Mouse (Mus musculus) heart, embryonic 15.5 days (tissue): ENCODE results near the gene Matn4. TPM values are rescaled to one million over a fixed set of nuclear protein-coding genes. Genes with fewer than 3 reads are reported as not detected.

Source experiments
- ATAC-seq: fragments of 200-750 bp; cut with Nextera tagmentation; replicated peaks from 2 replicates; pipeline ENCODE4 v1.8.0; 2017; ENCODE audit warnings: low read depth, moderate TSS enrichment; ENCODE audit not compliant: insufficient number of reproducible peaks, insufficient read depth, low FRiP score
- H3K27ac ChIP-seq: fragments of 300-500 bp; sonication (generic); 2 replicates; pipeline ENCODE4 v1.5.1; 2015; ENCODE audit warnings: mild to moderate bottlenecking, inconsistent platforms
- H3K27me3 ChIP-seq: fragments of 300-500 bp; sonication (generic); 2 replicates; pipeline ENCODE4 v1.6.1; 2015; ENCODE audit warnings: inconsistent platforms
- H3K36me3 ChIP-seq: fragments of 300-500 bp; sonication (generic); 2 replicates; pipeline ENCODE4 v1.6.1; 2015; ENCODE audit warnings: mild to moderate bottlenecking, inconsistent platforms
- H3K4me1 ChIP-seq: fragments of 300-500 bp; sonication (generic); replicated peaks from 2 replicates; pipeline ENCODE4 v1.6.1; 2015; ENCODE audit warnings: inconsistent platforms
- H3K4me2 ChIP-seq: fragments of 300-500 bp; sonication (generic); 2 replicates; pipeline ENCODE4 v1.6.1; 2015; ENCODE audit warnings: inconsistent platforms, mild to moderate bottlenecking, moderate library complexity
- H3K4me3 ChIP-seq: fragments of 300-500 bp; sonication (generic); 2 replicates; pipeline ENCODE4 v1.5.1; 2015; ENCODE audit warnings: mild to moderate bottlenecking, inconsistent platforms
- H3K9ac ChIP-seq: fragments of 300-500 bp; sonication (generic); 2 replicates; pipeline ENCODE4 v1.6.1; 2015; ENCODE audit warnings: mild to moderate bottlenecking, inconsistent platforms
- H3K9me3 ChIP-seq: fragments of 300-500 bp; sonication (generic); replicated peaks from 2 replicates; pipeline ENCODE4 v1.6.1; 2016; ENCODE audit warnings: inconsistent platforms
- WGBS: fragments of 180-500 bp; shearing (Covaris S2); methylation state at CpG from one replicate; pipeline ENCODE4 v1.1.7; 2015; ENCODE audit warnings: mixed read lengths; 5-methylcytosine and 5-hydroxymethylcytosine counted together
- polyA plus RNA-seq: library from polyadenylated mRNA; unstranded; fragments of >200 nt; fragmentation: Nextera tagmentation; extraction: Ambion mirVana; gene quantifications from 2 replicates; pipeline ENCODE4 v1.2.1, GENCODE M21; 2015

Gene Matn4
- polyA plus RNA-seq, 1 experiment from 2014 or later = 8.4 TPM

DNA sequence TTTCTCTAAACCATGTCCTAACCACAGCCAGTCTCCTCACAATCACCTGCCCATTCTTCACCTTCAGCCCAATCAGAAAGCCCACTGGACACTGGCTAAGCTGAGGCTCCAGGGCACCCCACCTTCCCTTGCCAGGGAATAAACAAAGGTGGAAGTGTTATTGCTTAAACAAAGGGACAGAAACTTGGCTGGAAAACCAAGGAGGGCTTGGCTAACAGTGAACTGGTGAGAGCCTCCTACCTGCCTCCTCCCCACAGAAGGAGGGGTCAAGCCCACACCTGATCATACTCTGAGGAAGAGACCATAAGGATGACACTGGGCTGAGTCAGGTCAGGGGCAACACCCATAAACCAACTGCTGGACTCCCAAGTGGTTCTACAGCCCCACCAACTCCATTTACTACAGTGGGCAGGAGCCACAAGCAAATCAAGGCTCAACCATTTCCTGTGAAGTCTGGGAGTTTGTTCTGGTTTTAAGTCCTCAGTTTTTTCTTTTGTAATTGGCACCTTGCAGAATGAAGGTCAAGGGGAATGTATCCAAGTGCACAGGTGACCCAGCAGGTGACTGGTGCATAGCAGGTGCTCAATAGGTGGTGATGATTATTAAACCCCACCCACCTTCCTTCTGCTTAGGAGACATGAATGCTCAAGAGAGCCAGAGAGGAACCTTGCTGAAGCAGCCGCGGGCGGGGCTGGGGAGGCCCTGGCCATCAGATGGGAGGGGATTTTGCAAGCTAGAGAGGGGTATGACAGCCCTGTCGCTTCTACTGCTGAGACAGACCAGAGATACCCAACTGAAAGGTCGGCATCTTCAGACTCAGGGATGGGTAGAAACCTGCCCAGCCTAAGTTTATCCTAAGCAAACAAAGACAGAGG, 30.5 kb upstream of the Matn4 start:
- Histone ChIP-seq H3K4me1 (peaks cover 77% of the 10 kb centered on the region), H3K4me3 (no peak overlapping the region), H3K9ac (no peak overlapping the region), H3K36me3 (no peaks in the 10 kb centered on the region), H3K9me3 (no peaks in the 10 kb centered on the region), H3K4me2 (no peak overlapping the region), H3K27ac (no peak overlapping the region), H3K27me3 (no peaks in the 10 kb centered on the region)
- ATAC-seq = no peak
- WGBS = 46% methylated on average over 5 of the region's 5 CpGs

DNA sequence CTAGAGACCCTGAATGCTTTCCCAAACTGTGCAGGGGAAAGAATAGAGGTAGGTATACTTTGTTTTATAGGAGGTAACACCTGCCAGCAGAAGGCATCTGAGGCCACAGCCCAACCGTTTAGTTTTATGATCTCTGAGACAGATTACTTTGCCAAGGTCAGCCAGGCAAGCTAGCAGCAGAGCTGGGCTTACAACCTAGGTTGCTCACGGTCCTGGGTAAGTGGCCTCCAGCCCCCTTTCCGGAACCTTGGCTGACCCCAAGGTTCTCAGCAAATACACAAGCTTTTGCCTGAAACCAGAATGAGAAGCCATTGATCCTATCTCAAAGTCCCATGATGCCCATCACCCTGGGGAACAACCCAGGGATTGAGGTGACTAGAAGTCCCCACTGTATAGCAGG, 29.7 kb upstream of the Matn4 start:
- Histone ChIP-seq H3K9me3 (no peaks in the 10 kb centered on the region), H3K4me3 (no peak overlapping the region), H3K4me2 (no peak overlapping the region), H3K9ac (no peak overlapping the region), H3K27me3 (no peaks in the 10 kb centered on the region), H3K4me1 (peaks cover 74% of the 10 kb centered on the region), H3K36me3 (no peaks in the 10 kb centered on the region), H3K27ac (no peak overlapping the region)
- WGBS = 61% methylated on average over 3 of the region's 3 CpGs
- no peak for ATAC-seq

DNA sequence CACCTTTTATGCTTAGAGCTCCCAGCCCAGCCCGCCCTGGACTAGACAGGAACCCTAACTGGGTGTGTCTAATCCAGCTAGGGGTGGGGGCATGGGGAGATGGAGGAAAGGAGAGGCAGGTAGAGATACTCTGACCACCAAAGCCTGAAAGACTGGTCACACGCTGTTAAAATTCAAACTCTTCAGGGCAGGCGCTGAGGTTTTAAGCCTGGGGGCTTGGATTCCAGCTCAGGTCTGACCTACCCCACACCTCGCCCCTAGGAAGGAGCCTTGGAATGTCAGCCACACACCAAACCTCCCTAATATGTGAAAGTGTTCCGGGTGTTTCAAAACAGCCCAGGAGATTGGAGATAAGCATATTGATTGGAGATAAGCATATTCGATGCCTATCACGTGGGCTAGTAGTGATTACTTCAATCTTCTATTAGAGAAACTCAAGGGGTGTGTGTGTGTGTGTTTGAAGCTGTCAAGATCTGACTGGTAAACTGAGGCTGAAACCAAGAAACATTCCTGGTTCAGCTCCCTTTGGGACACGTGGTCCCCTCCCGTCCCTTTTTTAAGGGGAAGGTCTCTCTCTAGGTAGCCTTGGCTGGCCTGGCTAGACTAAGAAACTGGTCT, 28.4 kb upstream of the Matn4 start:
- Histone ChIP-seq H3K9me3 (no peaks in the 10 kb centered on the region), H3K4me2 (peak overlapping the region; percentile 52), H3K27me3 (no peaks in the 10 kb centered on the region), H3K4me1 (peaks cover 62% of the 10 kb centered on the region), H3K9ac (0 out of 2 replicates have a peak overlapping the region, but pooled peaks have one; percentile 10), H3K36me3 (no peaks in the 10 kb centered on the region; the same call in 1 of the 2 replicates), H3K4me3 (no peak overlapping the region), H3K27ac (peak overlapping the region; percentile 62)
- ATAC-seq = no peak
- 76% methylated on average over 9 of the region's 9 CpGs for WGBS

DNA sequence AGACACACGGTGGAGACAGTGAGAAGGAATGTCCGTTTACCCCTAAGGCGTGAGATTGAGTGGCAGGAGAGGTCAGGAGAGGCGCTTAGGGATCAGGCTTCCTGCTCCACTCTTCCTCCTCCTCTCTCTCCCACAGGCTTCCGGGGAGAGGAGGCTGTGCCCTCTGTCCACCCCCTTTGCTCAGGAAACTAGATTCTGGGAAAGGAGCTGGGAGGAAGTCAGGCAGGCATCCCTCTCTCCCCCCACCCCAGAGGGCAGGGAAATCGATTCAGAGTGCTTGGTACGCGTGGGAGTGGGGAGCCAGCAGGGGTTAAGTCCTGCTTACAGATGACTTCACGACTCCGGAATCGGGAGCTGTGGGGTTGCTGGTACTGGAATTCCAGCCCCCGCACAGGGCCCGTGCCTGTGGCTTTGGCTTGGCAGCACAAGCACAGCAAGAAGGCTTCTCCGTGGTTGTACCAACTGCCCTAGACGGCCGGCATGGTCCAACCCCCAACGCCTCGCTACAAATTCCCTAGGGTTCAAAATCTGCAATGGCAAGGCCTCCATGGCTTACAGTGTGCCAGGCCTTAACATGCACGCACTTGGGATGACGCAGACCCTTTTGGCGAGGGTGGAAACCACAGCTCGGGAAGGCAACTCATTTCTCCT, 27.7 kb upstream of the Matn4 start:
- Histone ChIP-seq H3K4me1 (peaks cover 58% of the 10 kb centered on the region), H3K9ac (0 out of 2 replicates have a peak overlapping the region, but pooled peaks have one; percentile 10), H3K4me3 (peak overlapping the region; percentile 15; the same call in 1 of the 2 replicates), H3K36me3 (no peaks in the 10 kb centered on the region; the same call in 1 of the 2 replicates), H3K27ac (peak overlapping the region; percentile 62), H3K9me3 (no peaks in the 10 kb centered on the region), H3K4me2 (peak overlapping the region; percentile 52), H3K27me3 (no peaks in the 10 kb centered on the region)
- peak; percentile 29; the same call in 1 of the 2 replicates for ATAC-seq
- WGBS = 17% methylated on average over 22 of the region's 22 CpGs

DNA sequence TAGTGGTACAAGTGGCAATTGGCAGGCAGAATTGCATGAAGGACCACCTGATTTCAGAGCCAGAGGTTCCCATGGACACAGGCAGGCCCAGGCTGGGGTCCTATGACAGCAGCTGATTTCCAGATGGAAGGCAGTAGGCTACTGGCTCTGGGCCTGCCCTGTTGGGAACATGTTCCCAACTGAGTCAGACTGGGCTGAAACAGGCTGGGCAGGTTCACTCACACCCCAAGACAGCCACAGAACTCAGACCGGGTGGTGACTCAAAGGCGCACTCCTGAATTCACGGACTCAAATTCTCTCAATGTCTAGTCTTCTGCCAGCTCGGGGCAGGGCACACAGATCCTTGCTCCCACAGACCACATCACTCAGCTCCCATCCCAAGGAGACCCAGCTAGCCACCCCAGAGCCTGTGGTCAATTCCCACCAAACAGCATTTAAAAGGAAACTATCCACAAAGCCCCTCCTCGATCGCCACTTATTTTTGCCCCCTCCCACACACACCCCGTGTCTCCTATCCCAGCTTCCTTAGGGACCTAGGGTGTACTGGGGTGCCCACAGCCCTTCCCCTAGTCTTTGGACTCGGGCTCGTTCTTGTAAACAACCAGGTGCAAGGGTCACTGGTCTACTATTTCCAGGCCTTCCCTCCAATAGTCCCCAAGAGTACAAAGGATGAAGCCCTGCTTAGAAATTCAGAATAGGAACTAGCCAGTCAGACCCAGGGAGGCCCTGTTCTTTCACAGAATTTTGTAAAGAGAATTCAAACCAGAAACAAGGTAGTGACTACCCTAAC, 26.9 kb upstream of the Matn4 start:
- H3K9ac ChIP-seq = no peak overlapping the region

DNA sequence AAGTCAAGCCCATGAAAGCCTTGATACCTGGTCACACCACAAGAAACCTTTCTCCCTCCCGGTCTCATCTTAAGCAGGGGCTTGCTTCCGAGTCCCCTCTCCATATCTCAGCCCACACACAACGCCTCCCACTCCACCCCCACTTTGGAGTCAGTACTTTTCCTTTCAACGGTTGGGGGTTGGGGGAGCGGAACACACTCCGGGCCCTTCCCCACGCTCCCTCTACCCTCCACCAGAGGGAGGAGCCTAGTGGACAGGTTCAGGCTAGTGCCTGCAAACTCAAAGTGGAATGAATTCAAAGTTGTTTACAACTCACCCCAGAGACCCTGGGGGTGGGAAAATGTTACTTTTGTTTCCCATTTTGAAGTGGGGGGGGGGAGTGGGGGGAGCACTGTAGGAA, 25.7 kb upstream of the Matn4 start:
- Histone ChIP-seq H3K9ac (no peak overlapping the region), H3K4me3 (no peak overlapping the region), H3K36me3 (no peaks in the 10 kb centered on the region; the same call in 1 of the 2 replicates), H3K4me2 (0 out of 2 replicates have a peak overlapping the region, but pooled peaks have one; percentile 3), H3K9me3 (no peaks in the 10 kb centered on the region), H3K27me3 (no peaks in the 10 kb centered on the region), H3K4me1 (peaks cover 40% of the 10 kb centered on the region), H3K27ac (no peak overlapping the region)
- no peak for ATAC-seq
- 12% methylated on average over 7 of the region's 7 CpGs for WGBS

More for the DNA sequence above, 26.9 kb upstream of the Matn4 start:
- Histone ChIP-seq H3K4me1 (peaks cover 51% of the 10 kb centered on the region), H3K4me3 (no peak overlapping the region), H3K27ac (peak overlapping the region; percentile 62), H3K4me2 (no peak overlapping the region), H3K9me3 (no peaks in the 10 kb centered on the region), H3K27me3 (no peaks in the 10 kb centered on the region), H3K36me3 (no peaks in the 10 kb centered on the region; the same call in 1 of the 2 replicates)
- no peak for ATAC-seq
- 71% methylated on average over 9 of the region's 9 CpGs for WGBS

DNA sequence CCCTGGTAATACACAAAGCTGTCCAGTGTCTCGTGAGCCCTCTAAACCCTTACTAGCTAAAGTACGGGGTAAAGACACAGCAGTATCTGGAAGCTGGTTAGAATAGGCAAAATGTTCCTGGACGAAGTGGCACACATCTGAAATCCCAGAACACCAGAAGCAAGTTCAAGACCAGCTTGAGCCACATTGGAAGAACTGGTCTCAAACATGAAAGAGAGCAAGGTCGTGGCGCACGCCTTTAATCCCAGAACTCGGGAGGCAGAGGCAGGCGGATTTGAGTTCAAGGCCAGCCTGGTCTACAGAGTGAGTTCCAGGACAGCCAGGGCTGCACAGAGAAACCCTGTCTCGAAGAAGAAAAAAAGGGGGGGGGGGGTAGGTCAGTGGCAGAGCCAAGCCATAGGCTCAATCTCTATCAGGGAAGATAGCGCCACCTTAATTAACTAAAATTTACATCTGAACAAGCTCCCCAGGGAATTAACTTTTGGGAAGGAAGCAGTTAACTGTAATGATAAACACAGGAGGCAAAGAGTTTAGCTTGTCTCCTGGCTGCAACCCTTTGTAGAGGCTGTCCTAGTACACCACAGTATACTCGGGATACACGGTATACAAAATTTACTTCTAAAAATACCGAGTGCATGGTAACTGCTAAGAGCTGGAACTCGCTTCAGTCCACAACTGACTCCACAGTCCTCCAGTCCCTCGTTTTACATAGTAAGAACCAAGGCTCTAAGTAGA, 25.1 kb upstream of the Matn4 start:
- Histone ChIP-seq H3K4me3 (no peak overlapping the region), H3K27me3 (no peaks in the 10 kb centered on the region), H3K9me3 (no peaks in the 10 kb centered on the region), H3K36me3 (no peaks in the 10 kb centered on the region; the same call in 1 of the 2 replicates), H3K4me1 (peaks cover 33% of the 10 kb centered on the region), H3K9ac (no peak overlapping the region), H3K27ac (no peak overlapping the region), H3K4me2 (no peak overlapping the region)
- no peak for ATAC-seq
- WGBS = 55% methylated on average over 15 of the region's 15 CpGs

DNA sequence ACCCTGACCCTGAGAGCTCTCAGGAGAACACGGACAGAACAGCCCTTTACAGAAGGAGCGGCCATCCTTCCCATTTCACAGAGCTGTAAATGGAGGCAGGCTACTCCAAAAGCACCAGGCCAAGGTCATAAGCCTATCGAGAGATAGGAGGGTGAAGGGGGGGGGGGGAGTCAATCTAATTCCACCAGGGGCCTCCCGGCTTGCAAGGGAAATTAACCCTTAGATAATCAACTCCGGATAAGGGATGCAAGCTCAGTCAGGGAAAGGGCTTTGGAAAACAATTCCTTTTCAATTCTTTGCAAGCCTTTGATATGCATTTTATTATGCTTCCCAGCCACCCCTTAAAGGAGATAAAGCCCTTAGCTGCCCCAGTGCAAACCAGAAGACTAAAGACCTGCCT, 23.5 kb upstream of the Matn4 start:
- ATAC-seq = no peak
- Histone ChIP-seq H3K27me3 (no peaks in the 10 kb centered on the region), H3K4me3 (no peak overlapping the region), H3K9ac (no peak overlapping the region), H3K36me3 (peaks cover 10% of the 10 kb centered on the region), H3K27ac (no peak overlapping the region), H3K9me3 (no peaks in the 10 kb centered on the region), H3K4me2 (no peak overlapping the region), H3K4me1 (peaks cover 29% of the 10 kb centered on the region)
- WGBS = 43% methylated on average over 5 of the region's 5 CpGs

DNA sequence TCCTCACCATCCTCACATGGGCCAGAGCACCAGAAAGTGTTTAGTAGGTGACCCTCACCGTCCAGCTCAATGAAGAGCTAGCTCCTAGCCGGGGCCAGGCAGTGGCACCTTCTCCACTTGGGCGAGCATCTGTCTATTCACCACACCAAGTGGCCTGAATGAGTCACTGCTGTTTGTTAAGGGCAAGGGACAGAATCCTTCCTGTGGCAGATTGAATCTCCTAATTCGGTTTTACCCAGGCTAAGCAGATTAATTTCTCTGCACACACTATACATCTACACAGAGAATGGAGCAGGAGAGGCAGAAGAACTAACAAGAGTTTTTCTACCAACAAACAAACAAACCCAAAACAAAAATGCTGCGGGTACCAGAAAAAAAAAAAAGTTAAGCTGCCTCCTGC, 22.0 kb upstream of the Matn4 start:
- no peaks in the 10 kb centered on the region for H3K27me3 ChIP-seq
- H3K9ac ChIP-seq = no peak overlapping the region
- no peaks in the 10 kb centered on the region for H3K9me3 ChIP-seq
- no peak overlapping the region for H3K4me2 ChIP-seq
- WGBS = 74% methylated on average over 5 of the region's 5 CpGs
- peaks cover 14% of the 10 kb centered on the region for H3K4me1 ChIP-seq
- H3K36me3 ChIP-seq = peaks cover 10% of the 10 kb centered on the region
- no peak for ATAC-seq
- H3K27ac ChIP-seq = no peak overlapping the region
- no peak overlapping the region for H3K4me3 ChIP-seq

DNA sequence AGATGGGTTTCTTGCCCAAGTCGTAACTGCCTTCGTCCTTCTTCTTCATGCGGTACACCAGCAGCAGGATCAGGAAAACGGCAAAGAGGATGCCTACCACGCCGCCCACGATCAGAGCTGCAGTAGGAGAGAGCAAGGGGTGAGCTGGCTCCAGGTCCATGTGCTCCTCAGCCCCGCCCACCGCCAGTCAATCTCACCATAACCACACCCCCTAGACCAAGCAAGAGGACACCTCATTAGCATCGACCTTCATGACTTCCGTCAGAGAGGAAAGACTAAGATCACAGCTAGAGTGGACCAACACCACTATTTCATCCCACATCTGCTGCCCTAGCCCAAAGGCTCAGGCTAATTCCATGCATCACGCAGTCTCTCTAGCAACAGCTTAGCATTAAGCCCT, 21.2 kb upstream of the Matn4 start:
- Histone ChIP-seq H3K4me1 (peaks cover 8% of the 10 kb centered on the region), H3K9ac (no peak overlapping the region), H3K27me3 (no peaks in the 10 kb centered on the region), H3K36me3 (peaks cover 10% of the 10 kb centered on the region), H3K9me3 (no peaks in the 10 kb centered on the region), H3K27ac (no peak overlapping the region), H3K4me3 (no peak overlapping the region), H3K4me2 (no peak overlapping the region)
- no peak for ATAC-seq
- WGBS = 24% methylated on average over 12 of the region's 12 CpGs
